Mouse (Mus musculus): Measurements from ENCODE around the gene Lrrc1. TPM values are rescaled to one million over a fixed set of nuclear protein-coding genes. Genes with fewer than 3 reads are reported as not detected.

The Lrrc1 gene
- polyA plus RNA-seq, 1 experiment from 2014 or later = 19.7 TPM

GRCm38 (mm10) chr9:77463195-77463594 lies 81.5 kb downstream of the Lrrc1 start:
- Histone ChIP-seq H3K4me3 (ENCODE audit: low read depth, low read length) (no peak overlapping the region), H3K4me2 (replicated peaks; ENCODE audit: low read depth, low read length) (no peak overlapping the region), H3K9ac (replicated peaks; ENCODE audit: low read depth, low read length) (no peak overlapping the region), H3K9me3 (ENCODE audit: control insufficient read depth, low read depth, low read length) (no peaks in the 10 kb centered on the region), H3K36me3 (ENCODE audit: control insufficient read depth, insufficient read depth, low read length) (no peaks in the 10 kb centered on the region), H3K27me3 (ENCODE audit: control insufficient read depth, insufficient read depth, low read length) (no peaks in the 10 kb centered on the region), H3K27ac (ENCODE audit: low read length) (no peak overlapping the region), H3K4me1 (ENCODE audit: control insufficient read depth, insufficient read depth, low read length) (peaks cover 19% of the 10 kb centered on the region)
- 57% methylated on average over 4 of the region's 4 CpGs for WGBS
- no peak for ATAC-seq (ENCODE audit: insufficient number of reproducible peaks, insufficient read depth, low FRiP score, low read depth)

- ATAC-seq (ENCODE audit: insufficient number of reproducible peaks, insufficient read depth, low FRiP score, low read depth) = no peak
Measured at GRCm38 (mm10) chr9:77461371-77461915, 83.2 kb downstream of the Lrrc1 start.

GRCm38 (mm10) chr9:77460408-77460807 lies 84.3 kb downstream of the Lrrc1 start:
- WGBS = 54% methylated on average over 14 of the region's 14 CpGs
- peaks cover 4% of the 10 kb centered on the region; the same call in 1 of the 2 replicates for H3K36me3 ChIP-seq (ENCODE audit: control insufficient read depth, insufficient read depth, low read length)
- H3K27ac ChIP-seq (ENCODE audit: low read length) = no peak overlapping the region
- H3K9me3 ChIP-seq (ENCODE audit: control insufficient read depth, low read depth, low read length) = no peaks in the 10 kb centered on the region
- no peak overlapping the region for H3K9ac ChIP-seq (replicated peaks; ENCODE audit: low read depth, low read length)
- ATAC-seq (ENCODE audit: insufficient number of reproducible peaks, insufficient read depth, low FRiP score, low read depth) = peak; percentile 43; the same call in 1 of the 2 replicates
- H3K4me1 ChIP-seq (ENCODE audit: control insufficient read depth, insufficient read depth, low read length) = peaks cover 18% of the 10 kb centered on the region
- H3K27me3 ChIP-seq (ENCODE audit: control insufficient read depth, insufficient read depth, low read length) = no peaks in the 10 kb centered on the region
- no peak overlapping the region for H3K4me3 ChIP-seq (ENCODE audit: low read depth, low read length)
- no peak overlapping the region for H3K4me2 ChIP-seq (replicated peaks; ENCODE audit: low read depth, low read length)

More at GRCm38 (mm10) chr9:77461371-77461915, 83.2 kb downstream of the Lrrc1 start:
- Histone ChIP-seq H3K4me1 (ENCODE audit: control insufficient read depth, insufficient read depth, low read length) (peaks cover 19% of the 10 kb centered on the region), H3K36me3 (ENCODE audit: control insufficient read depth, insufficient read depth, low read length) (peaks cover 4% of the 10 kb centered on the region; the same call in 1 of the 2 replicates), H3K27me3 (ENCODE audit: control insufficient read depth, insufficient read depth, low read length) (no peaks in the 10 kb centered on the region), H3K4me2 (replicated peaks; ENCODE audit: low read depth, low read length) (no peak overlapping the region), H3K9me3 (ENCODE audit: control insufficient read depth, low read depth, low read length) (no peaks in the 10 kb centered on the region), H3K4me3 (ENCODE audit: low read depth, low read length) (no peak overlapping the region), H3K9ac (replicated peaks; ENCODE audit: low read depth, low read length) (no peak overlapping the region), H3K27ac (ENCODE audit: low read length) (no peak overlapping the region)
- whole genome bisulfite sequencing = 84% methylated on average over 9 of the region's 9 CpGs

- no peaks in the 10 kb centered on the region for H3K27me3 ChIP-seq (ENCODE audit: control insufficient read depth, insufficient read depth, low read length)
- no peak overlapping the region for H3K27ac ChIP-seq (ENCODE audit: low read length)
- H3K9ac ChIP-seq (replicated peaks; ENCODE audit: low read depth, low read length) = no peak overlapping the region
- H3K4me2 ChIP-seq (replicated peaks; ENCODE audit: low read depth, low read length) = no peak overlapping the region
- H3K9me3 ChIP-seq (ENCODE audit: control insufficient read depth, low read depth, low read length) = no peaks in the 10 kb centered on the region
- ATAC-seq (ENCODE audit: insufficient number of reproducible peaks, insufficient read depth, low FRiP score, low read depth) = no peak
- H3K4me3 ChIP-seq (ENCODE audit: low read depth, low read length) = no peak overlapping the region
- H3K4me1 ChIP-seq (ENCODE audit: control insufficient read depth, insufficient read depth, low read length) = peaks cover 8% of the 10 kb centered on the region; the same call in 1 of the 2 replicates
- H3K36me3 ChIP-seq (ENCODE audit: control insufficient read depth, insufficient read depth, low read length) = peaks cover 4% of the 10 kb centered on the region; the same call in 1 of the 2 replicates
- WGBS = 73% methylated on average over 2 of the region's 2 CpGs
Measured at GRCm38 (mm10) chr9:77459365-77459764, 85.3 kb downstream of the Lrrc1 start.

GRCm38 (mm10) chr9:77456169-77456826 lies 88.4 kb downstream of the Lrrc1 start:
- no peak overlapping the region for H3K9ac ChIP-seq (replicated peaks; ENCODE audit: low read depth, low read length)
- ATAC-seq (ENCODE audit: insufficient number of reproducible peaks, insufficient read depth, low FRiP score, low read depth) = no peak
- H3K4me1 ChIP-seq (ENCODE audit: control insufficient read depth, insufficient read depth, low read length) = no peaks in the 10 kb centered on the region
- H3K4me3 ChIP-seq (ENCODE audit: low read depth, low read length) = no peak overlapping the region
- peaks cover 10% of the 10 kb centered on the region; the same call in 1 of the 2 replicates for H3K36me3 ChIP-seq (ENCODE audit: control insufficient read depth, insufficient read depth, low read length)
- WGBS = 81% methylated on average over 13 of the region's 13 CpGs
- no peak overlapping the region for H3K27ac ChIP-seq (ENCODE audit: low read length)
- H3K9me3 ChIP-seq (ENCODE audit: control insufficient read depth, low read depth, low read length) = no peaks in the 10 kb centered on the region
- no peak overlapping the region for H3K4me2 ChIP-seq (replicated peaks; ENCODE audit: low read depth, low read length)
- H3K27me3 ChIP-seq (ENCODE audit: control insufficient read depth, insufficient read depth, low read length) = no peaks in the 10 kb centered on the region

- Histone ChIP-seq H3K27ac (ENCODE audit: low read length) (no peak overlapping the region), H3K4me3 (ENCODE audit: low read depth, low read length) (no peak overlapping the region), H3K36me3 (ENCODE audit: control insufficient read depth, insufficient read depth, low read length) (peaks cover 10% of the 10 kb centered on the region; the same call in 1 of the 2 replicates), H3K4me2 (replicated peaks; ENCODE audit: low read depth, low read length) (no peak overlapping the region), H3K9ac (replicated peaks; ENCODE audit: low read depth, low read length) (no peak overlapping the region), H3K27me3 (ENCODE audit: control insufficient read depth, insufficient read depth, low read length) (no peaks in the 10 kb centered on the region), H3K4me1 (ENCODE audit: control insufficient read depth, insufficient read depth, low read length) (no peaks in the 10 kb centered on the region), H3K9me3 (ENCODE audit: control insufficient read depth, low read depth, low read length) (no peaks in the 10 kb centered on the region)
- ATAC-seq (ENCODE audit: insufficient number of reproducible peaks, insufficient read depth, low FRiP score, low read depth) = no peak
- 83% methylated on average over 19 of the region's 19 CpGs for WGBS
Measured at GRCm38 (mm10) chr9:77455439-77456168, 89.1 kb downstream of the Lrrc1 start.

- Histone ChIP-seq H3K36me3 (ENCODE audit: control insufficient read depth, insufficient read depth, low read length) (peaks cover 12% of the 10 kb centered on the region; the same call in 1 of the 2 replicates), H3K9me3 (ENCODE audit: control insufficient read depth, low read depth, low read length) (no peaks in the 10 kb centered on the region), H3K27ac (ENCODE audit: low read length) (no peak overlapping the region), H3K4me2 (replicated peaks; ENCODE audit: low read depth, low read length) (no peak overlapping the region), H3K9ac (replicated peaks; ENCODE audit: low read depth, low read length) (no peak overlapping the region), H3K4me1 (ENCODE audit: control insufficient read depth, insufficient read depth, low read length) (no peaks in the 10 kb centered on the region), H3K4me3 (ENCODE audit: low read depth, low read length) (no peak overlapping the region), H3K27me3 (ENCODE audit: control insufficient read depth, insufficient read depth, low read length) (no peaks in the 10 kb centered on the region)
- 83% methylated on average over 12 of the region's 12 CpGs for WGBS
- no peak for ATAC-seq (ENCODE audit: insufficient number of reproducible peaks, insufficient read depth, low FRiP score, low read depth)
Measured at GRCm38 (mm10) chr9:77452046-77452807, 92.4 kb downstream of the Lrrc1 start.

- H3K9me3 ChIP-seq (ENCODE audit: control insufficient read depth, low read depth, low read length) = no peaks in the 10 kb centered on the region
- H3K9ac ChIP-seq (replicated peaks; ENCODE audit: low read depth, low read length) = no peak overlapping the region
- H3K36me3 ChIP-seq (ENCODE audit: control insufficient read depth, insufficient read depth, low read length) = peaks cover 11% of the 10 kb centered on the region; the same call in 1 of the 2 replicates
- H3K4me1 ChIP-seq (ENCODE audit: control insufficient read depth, insufficient read depth, low read length) = no peaks in the 10 kb centered on the region
- H3K27ac ChIP-seq (ENCODE audit: low read length) = no peak overlapping the region
- WGBS = 82% methylated on average over 2 of the region's 2 CpGs
- no peak overlapping the region for H3K4me3 ChIP-seq (ENCODE audit: low read depth, low read length)
- H3K27me3 ChIP-seq (ENCODE audit: control insufficient read depth, insufficient read depth, low read length) = no peaks in the 10 kb centered on the region
- ATAC-seq (ENCODE audit: insufficient number of reproducible peaks, insufficient read depth, low FRiP score, low read depth) = no peak
- H3K4me2 ChIP-seq (replicated peaks; ENCODE audit: low read depth, low read length) = no peak overlapping the region
Measured at GRCm38 (mm10) chr9:77450447-77450846, 94.2 kb downstream of the Lrrc1 start.

Data from stomach, embryonic 14.5 days (tissue).